Mouse (Mus musculus): ENCODE measurements around the gene Fkbp8.

Fkbp8 gene

DNA sequence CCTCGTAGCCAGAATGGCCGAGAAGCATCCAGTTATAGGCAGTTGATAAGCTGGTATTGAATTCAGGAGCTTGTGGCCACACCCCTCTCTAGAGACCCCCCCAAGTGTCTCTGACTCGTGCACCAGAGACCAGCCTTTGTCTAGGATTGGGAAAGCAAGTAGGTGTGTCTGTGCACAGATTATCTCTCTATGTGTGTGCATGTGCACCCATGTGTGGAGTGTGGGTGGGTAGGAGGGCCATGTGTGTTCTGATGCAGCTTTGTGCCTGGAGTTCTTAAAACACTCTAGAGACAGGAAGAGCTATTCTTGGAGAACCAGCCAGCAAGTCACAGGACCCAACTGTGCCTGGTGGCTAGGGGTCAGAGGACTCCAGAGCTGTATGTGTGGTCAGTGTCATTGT, 33.0 kb downstream of the Fkbp8 start:
- DNase-seq: no peak

DNA sequence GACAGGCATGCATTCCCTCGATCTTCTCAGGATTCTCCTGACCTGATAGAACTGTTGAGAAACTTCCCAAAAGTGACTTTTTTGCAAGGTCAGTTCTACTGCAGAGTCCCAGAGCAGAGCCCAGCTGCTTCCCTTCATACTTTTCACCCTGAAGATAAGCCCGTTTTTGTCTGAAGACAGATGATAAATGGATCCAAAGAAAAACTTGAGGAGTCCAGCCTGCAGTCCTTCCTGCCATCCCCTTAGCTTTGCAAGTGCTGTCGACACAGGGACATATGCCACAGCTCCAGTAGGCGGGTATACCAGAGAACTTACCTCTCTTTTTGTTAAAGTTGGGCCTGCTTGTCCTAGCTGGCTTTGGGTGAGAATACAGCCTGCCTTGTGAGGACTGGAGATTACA, 33.8 kb downstream of the Fkbp8 start:
- DNase-seq: no peak

DNA sequence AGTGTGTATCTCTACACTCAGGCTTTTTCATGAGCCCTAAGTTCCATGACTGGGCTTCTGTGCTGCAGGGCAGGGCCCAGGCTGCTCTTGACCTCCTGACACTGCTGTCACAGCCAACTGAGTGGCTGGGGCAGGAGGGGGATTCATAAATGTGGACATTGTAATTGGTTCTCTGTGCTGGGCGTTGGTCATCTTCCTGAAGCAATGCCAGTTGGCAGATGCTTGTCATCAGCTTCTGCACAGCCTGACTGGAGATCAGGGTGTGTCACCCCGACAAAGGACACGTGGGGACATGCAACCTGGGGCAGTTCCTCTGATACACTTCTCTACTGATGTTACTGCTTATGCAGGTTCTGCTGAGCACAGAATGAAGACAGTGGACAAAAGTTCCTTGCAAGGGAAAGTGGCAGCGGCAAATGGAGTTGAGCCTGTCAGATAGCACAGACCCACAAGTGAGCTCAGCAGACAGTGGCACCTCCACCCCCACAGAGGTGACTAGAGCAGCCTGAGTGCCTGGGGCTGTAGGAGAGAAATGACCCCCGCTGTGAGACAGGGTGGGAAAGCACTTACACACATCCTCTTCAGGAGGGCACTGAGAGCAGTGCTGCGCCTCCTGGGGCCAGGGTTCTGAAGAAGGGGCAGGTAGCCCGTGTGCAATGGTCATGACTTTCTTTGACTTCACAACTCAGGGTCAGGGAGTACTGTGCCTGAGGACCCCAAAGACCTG, 34.4 kb downstream of the Fkbp8 start:
- peak; percentile 74 for DNase-seq

DNA sequence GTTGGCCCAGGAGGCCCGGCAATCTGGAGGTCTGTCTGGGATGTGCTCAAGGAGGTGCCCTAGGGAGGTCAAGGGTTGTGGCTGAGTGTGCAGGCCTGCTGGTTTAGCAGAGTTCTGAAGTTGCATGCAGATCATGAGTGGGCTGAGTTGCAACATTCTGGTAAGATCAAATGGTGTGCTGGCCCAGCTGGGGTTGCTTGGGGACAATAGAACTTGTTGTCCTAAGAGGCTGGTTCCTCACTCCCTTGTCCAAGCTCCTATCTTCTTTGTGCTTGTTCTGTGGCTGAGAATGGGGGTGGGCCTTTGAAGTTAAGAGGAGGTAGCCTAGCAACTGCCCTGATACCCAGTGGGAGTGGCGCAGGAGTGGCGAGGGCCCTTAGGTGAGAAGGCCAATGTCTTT, 35.3 kb downstream of the Fkbp8 start:
- DNase-seq: peak; percentile 62

DNA sequence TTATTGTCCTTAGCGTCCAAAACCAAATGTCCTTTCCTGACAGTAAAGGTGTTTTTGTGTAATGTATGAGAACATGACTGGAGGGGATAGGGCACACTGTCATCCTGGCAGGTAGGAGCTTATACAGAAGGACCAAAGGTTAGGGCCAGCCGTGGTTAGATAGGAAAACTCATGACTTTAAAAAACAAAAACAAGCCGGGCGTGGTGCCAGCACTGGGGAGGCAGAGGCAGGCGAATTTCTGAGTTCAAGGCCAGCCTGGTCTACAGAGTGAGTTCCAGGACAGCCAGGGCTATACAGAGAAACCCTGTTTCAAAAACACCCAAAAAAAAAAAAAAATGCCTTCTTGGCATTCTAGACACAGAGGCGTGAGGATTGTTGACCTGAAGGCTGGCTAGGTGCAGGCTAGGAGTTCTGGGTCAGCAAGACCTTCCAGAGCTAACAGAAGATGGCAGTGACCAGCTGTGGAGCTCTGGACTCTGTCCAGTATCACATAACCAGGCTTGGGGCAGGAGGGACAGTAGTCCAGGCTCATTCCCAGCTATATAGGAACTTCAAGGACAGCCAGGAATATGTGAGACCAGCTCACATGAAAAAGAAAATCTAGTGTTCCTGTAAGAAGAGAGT, 36.4 kb downstream of the Fkbp8 start:
- no peak for DNase-seq

DNA sequence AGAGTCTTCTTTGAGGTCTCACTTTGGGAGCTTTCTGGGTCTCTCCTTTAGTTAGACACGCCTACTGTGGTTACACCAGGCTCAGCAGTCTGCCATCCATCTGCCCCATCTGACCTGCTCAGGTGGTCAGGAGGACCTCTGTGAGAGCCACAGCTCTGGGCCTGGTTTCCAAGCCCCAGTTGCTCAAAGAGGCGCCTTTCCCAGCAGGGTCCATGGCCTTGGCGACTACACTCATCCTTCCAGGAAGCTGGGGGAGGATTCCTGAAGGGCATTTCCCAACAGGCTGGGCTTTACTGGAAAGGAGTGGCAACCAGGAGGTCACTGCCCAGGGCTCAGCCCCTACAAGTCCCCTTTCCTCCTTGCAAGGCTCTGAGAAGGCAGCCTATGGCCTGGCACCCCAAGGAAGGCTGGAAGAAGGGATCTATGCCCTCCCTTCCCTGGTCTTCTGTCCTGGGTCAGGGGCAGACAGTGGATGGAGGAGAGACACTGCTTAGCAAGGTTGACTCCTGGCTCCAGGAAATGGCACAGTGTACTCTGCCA, 37.2 kb downstream of the Fkbp8 start:
- no peak for DNase-seq

DNA sequence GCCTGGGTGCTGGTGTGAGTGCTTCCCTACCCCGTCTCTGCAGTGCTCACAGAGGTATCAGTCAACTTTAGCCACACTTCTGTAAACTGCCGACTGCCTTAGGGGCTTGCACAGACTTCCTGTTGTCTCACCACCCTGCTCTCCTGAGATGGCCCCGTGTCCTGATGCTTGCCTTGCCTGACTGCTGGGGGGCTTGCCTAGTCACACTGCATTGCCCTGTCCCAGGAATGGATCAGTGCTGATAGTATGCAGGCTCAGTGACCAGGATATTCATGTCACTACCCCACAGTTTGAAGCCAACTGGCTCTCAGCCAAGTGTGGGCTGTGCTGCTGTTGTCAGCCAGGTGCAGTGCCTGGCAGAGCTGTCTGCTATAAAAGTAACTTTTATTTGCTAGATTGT, 38.0 kb downstream of the Fkbp8 start:
- peak; percentile 45 for DNase-seq

DNA sequence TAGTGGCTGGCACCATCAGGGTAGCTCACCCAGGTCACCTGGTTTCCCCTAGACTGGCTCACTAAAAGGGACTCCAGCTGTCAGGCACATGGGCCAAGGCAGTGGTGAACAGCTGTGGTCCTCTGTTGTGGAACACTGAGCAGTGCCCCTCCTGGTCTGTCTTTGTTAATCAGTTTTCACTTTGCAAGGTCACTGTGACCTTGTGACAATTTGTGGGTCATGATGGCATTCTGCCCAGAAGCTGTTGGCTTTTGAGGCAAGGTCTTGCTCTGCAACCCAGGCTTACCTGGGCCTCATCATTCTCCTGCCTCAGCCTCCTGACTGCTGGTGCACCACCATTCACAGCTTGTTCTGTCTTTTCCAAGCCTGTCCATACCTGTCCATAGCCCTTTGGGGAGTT, 42.8 kb downstream of the Fkbp8 start:
- DNase-seq: no peak

DNA sequence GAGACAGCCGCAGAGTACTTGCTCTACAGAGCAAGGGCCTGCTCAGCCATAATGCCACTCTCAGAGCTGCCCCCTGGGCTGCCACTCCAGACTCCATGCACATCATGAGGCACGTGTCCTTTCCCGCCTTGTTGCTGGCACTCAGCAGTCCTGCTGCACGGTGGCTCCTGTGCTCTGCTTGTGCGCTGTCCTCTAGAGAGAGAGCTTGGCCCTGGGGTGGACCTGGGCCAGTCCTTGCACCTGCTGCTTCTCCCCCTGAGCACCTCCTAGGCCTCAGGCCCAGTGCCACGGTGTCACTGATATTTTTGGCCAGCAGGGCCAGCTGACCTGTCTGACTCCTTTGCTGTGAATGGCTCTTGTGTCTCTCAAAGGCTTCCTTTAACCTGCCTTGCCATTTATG, 43.5 kb downstream of the Fkbp8 start:
- DNase-seq: no peak

DNA sequence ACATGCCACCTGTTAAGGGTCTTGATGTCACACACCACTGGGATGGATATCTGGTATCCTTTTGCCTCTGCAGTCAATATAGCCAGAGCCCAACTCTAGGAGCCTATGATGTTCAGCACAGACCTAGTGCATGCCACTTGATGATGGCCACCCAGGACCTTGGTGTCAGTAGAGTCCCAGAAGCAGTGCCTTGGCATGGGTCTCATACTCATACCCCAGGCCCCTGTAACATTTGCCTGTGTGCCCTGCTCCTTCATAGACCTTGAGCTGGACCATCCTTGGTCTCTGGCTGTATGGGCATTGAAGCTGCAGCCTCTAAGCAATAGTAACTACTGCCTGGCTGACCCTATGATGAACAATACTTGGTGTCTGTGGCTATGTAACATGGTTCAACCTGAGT, 46.8 kb downstream of the Fkbp8 start:
- no peak for DNase-seq

DNA sequence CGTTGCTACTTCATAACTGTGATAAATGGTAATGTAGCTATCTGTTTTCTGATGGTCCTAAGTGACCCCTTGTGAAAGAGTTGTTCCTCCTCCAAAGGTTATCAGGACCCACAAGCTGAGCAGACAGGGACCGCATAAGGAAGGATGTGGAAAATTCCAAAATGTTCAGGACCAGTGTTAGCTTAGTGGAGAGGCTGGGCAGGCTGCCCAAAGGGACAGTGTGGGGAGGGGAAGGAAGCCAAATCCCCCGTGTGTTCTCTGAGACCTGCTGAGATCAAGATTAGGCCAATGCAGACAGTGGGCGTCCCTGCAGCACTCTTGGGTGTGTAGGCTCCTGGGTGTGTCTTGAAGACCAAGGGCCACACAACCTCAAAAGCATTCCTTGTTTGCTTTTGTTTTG, 47.4 kb downstream of the Fkbp8 start:
- DNase-seq: peak; percentile 60

DNA sequence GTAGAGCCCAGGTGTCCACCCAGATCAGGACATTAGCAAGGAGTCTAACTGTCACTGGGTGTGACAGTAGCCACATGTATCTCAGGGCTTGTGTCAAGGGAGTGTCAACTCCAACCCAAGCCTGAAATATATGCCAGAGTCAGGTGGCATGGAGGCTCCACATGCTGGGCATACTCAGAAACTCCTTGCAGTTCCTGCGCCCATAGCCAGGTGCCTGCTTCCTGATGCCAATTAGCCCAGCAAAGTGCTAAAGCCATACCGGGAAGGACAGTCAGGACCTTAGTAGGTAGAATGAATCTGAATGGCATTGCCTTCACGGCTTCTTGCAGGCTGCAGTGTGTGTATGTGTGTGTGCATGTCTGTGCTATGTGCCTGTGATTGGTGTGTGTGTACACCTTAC, 49.7 kb downstream of the Fkbp8 start:
- no peak for DNase-seq

DNA sequence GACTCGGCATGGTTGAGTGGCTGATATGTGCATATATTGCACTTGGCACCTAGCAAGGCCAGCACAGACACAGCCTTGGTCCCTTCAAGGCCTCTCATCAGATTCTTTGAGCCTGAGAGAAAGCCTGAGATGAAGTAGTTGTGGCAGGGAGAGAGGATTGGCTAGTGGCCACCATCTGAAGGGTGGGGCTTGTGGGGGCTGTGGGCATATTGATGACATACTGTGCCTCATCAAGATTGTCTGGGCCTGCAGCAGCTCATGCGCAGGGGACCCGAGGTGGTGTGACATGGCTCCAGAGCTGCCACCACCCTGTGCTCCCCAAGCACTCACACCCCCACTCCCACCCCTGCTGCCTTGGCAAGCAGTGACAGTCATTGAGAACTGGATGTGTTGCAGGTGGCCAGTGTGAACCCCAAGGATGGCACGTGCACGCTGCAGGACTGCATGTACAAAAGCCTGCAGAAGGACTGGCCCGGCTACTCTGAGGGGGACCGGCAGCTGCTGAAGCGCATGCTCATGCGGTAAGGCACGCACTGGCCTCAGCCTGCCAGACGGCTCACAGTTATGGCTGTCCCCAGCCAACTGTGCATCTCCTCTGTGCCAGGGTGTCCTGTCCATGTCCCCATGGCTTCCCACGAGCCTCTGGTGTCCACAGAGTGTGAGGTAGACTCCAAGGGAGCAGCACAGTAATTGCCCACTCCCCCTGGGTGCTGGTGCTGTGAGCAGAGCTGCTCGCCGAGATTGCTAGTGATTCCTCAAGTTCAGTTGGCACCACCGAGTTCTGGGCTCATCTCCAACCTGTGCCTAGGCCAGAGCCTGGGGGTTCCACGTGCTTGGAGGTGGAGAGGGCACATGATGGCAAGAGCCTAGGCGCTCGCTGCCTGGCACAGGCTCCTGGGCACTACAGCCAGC, 56.2 kb downstream of the Fkbp8 start:
- no peak for DNase-seq

DNA sequence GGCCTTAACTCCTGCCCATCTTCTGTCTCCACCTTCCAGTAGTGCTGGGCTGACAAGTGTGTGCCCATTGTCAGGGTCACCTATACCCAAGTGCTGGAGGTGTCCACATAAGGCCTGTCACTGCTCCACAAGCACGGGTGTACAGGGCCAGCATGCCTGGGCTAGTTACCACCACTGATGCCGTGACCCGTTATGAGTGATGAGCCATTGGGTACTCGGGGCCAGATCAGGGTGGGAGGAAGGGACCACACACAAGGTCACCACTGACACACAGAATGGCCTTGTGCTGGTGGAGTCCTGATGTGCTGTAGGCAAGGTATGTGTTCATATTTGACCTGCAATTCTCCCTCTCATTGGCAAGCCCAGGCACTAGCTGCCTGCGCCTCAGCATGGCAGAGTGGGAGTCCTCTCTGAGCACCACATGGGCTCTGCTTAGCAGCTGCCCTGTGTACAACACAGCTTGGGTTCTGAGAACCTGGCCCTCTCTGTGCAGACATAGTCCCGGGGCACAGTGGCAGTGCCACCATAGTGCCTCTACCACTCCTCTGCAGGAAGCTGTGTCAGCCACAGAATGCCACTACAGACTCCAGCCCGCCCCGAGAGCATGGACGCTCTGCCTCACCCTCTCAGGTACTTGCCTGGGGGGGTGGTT, 57.2 kb downstream of the Fkbp8 start:
- DNase-seq: no peak
